Mouse (Mus musculus): ENCODE results near the gene Rap1b. TPM values are rescaled to one million over a fixed set of nuclear protein-coding genes. Genes with fewer than 3 reads are reported as not detected.

Gene Rap1b
- polyA plus RNA-seq, 1 experiment from 2014 or later: 159 TPM

DNA sequence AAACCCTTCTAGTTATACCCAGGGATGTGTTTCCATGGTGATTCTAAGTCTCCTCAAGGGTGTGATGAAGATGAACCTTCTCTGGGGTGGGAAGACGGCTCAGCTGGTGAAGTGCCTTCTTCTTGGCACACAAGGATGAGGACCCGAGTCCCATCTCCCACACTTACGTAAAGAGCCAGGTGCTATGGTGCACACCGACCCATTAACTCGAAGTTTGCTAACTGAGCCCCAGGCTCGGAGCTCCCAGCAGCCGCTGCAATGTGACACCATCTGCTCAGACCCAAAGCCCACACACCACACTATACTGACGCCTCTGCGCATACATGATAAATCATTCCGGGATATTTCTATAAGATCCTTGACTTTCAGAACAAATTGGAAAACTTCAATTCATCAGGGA, 29.1 kb upstream of the Rap1b start:
- no peak overlapping the region for H3K9ac ChIP-seq
- no peak for ATAC-seq (ENCODE audit: low FRiP score)
- H3K4me2 ChIP-seq: no peak overlapping the region
- no peaks in the 10 kb centered on the region for H3K27me3 ChIP-seq
- H3K27ac ChIP-seq: no peak overlapping the region
- no peak overlapping the region for H3K4me3 ChIP-seq
- WGBS: 80% methylated on average over 10 of the region's 10 CpGs
- H3K9me3 ChIP-seq: no peaks in the 10 kb centered on the region
- no peaks in the 10 kb centered on the region for H3K4me1 ChIP-seq (replicated peaks)
- H3K36me3 ChIP-seq: no peaks in the 10 kb centered on the region

DNA sequence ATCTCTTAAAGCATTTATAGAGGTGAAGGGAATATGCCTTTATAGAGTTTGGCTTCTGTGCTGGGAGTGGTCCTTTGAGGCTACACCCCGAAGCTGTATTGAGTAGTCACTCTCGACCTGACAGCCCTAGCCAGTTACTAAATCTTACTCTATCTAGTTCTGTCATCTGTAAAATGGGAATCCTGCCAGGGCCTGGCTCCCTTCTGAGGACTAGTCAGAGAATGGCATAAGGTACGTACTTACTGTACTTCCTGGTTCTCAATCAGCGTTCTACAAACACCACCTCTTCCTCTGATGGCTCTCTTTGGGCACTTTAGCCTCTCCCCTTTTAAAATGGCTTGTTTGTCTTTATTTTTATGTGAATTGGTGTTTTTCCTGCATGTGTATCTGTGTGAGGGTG, 28.1 kb upstream of the Rap1b start:
- ATAC-seq (ENCODE audit: low FRiP score): no peak
- H3K9me3 ChIP-seq: no peaks in the 10 kb centered on the region
- H3K4me1 ChIP-seq (replicated peaks): no peaks in the 10 kb centered on the region
- H3K4me2 ChIP-seq: no peak overlapping the region
- H3K36me3 ChIP-seq: no peaks in the 10 kb centered on the region
- H3K4me3 ChIP-seq: no peak overlapping the region
- 86% methylated on average over 4 of the region's 4 CpGs for WGBS
- H3K27ac ChIP-seq: no peak overlapping the region
- H3K27me3 ChIP-seq: no peaks in the 10 kb centered on the region
- H3K9ac ChIP-seq: no peak overlapping the region

DNA sequence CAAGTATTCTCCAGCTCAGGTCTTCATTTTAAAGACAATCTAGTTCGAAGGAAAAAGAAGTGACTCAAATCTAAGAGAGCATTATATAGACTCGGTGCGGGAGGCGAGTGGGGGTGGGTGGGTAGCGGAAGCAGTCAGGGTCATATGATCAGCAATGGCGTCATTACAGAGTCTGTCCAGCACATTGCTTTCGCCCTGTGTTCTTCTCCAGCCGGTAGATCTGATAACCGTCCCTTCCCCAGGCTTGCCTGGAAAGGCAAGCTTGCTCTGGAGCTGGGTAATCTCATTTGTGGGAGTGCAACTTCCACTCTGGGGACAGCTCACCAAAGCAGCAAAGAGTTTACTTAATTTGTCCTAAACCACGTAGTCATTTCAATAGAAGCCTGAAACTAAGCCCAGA, 26.6 kb upstream of the Rap1b start:
- no peak overlapping the region for H3K4me3 ChIP-seq
- no peak overlapping the region for H3K27ac ChIP-seq
- H3K36me3 ChIP-seq: no peaks in the 10 kb centered on the region
- H3K27me3 ChIP-seq: no peaks in the 10 kb centered on the region
- no peak overlapping the region for H3K4me2 ChIP-seq
- H3K4me1 ChIP-seq (replicated peaks): no peaks in the 10 kb centered on the region
- H3K9ac ChIP-seq: no peak overlapping the region
- 86% methylated on average over 10 of the region's 10 CpGs for WGBS
- ATAC-seq (ENCODE audit: low FRiP score): no peak
- H3K9me3 ChIP-seq: no peaks in the 10 kb centered on the region

DNA sequence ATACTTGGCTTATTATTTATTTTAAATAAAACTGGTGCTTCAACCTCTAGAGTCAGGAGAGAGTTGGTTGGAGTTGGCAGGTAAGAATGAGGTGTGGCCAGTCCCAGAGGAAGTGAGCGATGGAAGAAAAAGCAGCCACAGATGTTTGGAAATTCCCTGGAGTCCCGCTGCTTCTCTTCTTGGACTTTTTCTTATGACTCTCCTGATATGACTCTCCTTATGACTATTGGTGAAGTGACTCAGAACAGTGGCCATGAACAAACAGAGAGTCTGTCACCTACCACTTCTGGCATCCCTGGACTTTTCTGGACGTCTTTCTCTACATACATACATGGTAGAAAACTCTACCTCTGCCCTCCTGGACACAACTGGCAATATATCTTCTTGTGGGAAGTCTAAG, 21.5 kb upstream of the Rap1b start:
- H3K4me1 ChIP-seq (replicated peaks): no peaks in the 10 kb centered on the region
- WGBS: 82% methylated on average over 3 of the region's 3 CpGs
- no peak overlapping the region for H3K4me2 ChIP-seq
- no peaks in the 10 kb centered on the region for H3K36me3 ChIP-seq
- no peak for ATAC-seq (ENCODE audit: low FRiP score)
- no peaks in the 10 kb centered on the region for H3K9me3 ChIP-seq
- no peak overlapping the region for H3K4me3 ChIP-seq
- no peak overlapping the region for H3K9ac ChIP-seq
- H3K27me3 ChIP-seq: no peaks in the 10 kb centered on the region
- H3K27ac ChIP-seq: no peak overlapping the region

DNA sequence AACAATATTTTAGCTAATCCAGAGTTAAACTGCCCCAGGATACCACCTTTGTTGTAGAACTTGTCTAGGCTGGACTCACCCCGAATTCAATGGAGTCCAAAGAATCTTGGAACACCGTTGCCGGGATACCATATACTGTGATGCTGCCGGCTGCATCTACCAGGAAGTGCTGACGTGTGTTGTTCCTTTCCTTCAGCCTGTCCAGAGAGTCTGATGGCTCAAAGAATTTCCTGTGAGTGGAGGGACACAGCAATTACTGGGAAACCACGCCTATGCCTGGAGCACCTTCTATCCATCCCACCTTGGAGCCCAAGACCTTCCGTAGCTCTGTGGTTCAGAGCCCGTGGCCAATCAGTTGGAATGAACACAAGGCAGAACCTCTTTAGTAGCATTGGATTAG, 20.8 kb upstream of the Rap1b start:
- Histone ChIP-seq H3K27me3 (no peaks in the 10 kb centered on the region), H3K36me3 (no peaks in the 10 kb centered on the region), H3K27ac (no peak overlapping the region), H3K4me1 (replicated peaks) (no peaks in the 10 kb centered on the region), H3K4me2 (no peak overlapping the region), H3K9me3 (no peaks in the 10 kb centered on the region), H3K4me3 (no peak overlapping the region), H3K9ac (no peak overlapping the region)
- no peak for ATAC-seq (ENCODE audit: low FRiP score)
- 63% methylated on average over 8 of the region's 8 CpGs for WGBS

DNA sequence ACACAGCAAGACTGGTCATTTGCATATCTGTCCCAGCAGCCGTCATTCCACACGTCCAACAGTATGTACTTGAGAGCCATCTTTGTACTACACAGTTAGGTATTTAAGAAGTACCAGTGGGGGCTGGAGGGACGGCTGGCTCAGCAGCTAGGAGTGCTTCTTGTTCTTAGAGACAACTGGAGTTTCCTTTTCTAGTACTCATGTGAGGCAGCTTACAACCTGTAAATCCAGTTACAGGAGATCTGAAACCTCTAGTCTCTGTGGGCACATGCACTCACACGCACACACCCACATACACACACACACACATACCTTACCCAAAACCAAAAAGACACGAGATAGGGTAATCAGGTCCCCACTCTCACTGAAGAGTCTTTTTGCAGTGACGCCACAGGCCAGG, 18.9 kb upstream of the Rap1b start:
- Histone ChIP-seq H3K27ac (no peak overlapping the region), H3K4me1 (replicated peaks) (no peaks in the 10 kb centered on the region), H3K9ac (no peak overlapping the region), H3K27me3 (no peaks in the 10 kb centered on the region), H3K4me2 (no peak overlapping the region), H3K36me3 (no peaks in the 10 kb centered on the region), H3K4me3 (no peak overlapping the region), H3K9me3 (no peaks in the 10 kb centered on the region)
- no peak for ATAC-seq (ENCODE audit: low FRiP score)
- 84% methylated on average over 6 of the region's 6 CpGs for WGBS

DNA sequence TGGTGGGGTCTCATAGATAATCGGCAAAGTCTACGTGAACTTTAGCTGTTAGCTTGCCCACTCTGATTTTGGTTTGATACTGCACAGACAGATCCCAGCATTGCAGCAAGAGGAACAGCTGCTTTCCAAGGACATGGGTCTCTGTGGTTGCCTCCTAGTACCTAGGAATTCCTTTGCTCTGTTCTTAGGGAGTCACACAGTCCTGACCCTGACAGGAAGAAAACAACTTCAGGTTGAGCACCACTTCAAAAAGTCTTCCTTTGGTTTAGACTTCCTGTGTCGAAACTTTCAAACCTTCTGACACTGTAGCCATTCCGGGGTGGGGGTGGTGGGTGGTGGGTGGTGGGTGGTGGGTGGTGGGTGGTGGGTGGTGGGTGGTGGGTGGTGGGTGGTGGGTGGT, 18.4 kb upstream of the Rap1b start:
- no peak overlapping the region for H3K9ac ChIP-seq
- WGBS: 89% methylated on average over 4 of the region's 4 CpGs
- no peak overlapping the region for H3K27ac ChIP-seq
- no peaks in the 10 kb centered on the region for H3K36me3 ChIP-seq
- ATAC-seq (ENCODE audit: low FRiP score): no peak
- H3K4me2 ChIP-seq: no peak overlapping the region
- H3K9me3 ChIP-seq: no peaks in the 10 kb centered on the region
- no peaks in the 10 kb centered on the region for H3K4me1 ChIP-seq (replicated peaks)
- no peaks in the 10 kb centered on the region for H3K27me3 ChIP-seq
- H3K4me3 ChIP-seq: no peak overlapping the region

DNA sequence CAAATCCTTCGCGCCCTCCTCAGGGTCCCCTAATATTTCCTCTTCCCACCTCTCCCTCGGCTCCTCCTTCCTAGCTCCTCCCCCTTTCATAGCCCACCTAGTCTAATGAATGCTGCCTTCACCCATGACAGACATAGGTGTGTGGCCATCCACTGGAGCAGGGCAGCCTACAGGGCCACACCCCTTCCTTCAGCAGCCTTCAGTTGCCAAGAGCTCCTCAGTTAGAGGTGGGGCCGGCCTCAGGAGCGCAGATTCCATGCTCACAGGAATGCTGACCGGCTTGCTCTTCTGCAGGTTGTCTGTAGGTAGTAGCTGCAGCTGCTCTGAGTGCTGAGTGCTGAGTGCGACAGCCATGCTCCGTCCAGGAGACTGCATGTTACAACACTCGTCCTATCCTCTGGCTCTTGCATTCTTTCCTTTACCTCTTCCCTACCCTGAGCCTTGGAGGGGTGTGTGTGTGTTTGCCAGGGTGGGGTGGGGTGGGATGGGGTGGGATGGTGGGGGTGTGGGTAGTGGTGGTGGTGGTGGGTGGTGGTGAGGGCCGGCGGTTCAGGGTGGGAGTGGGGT, 16.3 kb upstream of the Rap1b start:
- H3K4me1 ChIP-seq (replicated peaks): no peaks in the 10 kb centered on the region
- WGBS: 75% methylated on average over 11 of the region's 11 CpGs
- no peak overlapping the region for H3K4me2 ChIP-seq
- H3K4me3 ChIP-seq: no peak overlapping the region
- ATAC-seq (ENCODE audit: low FRiP score): no peak
- H3K9ac ChIP-seq: no peak overlapping the region
- H3K27me3 ChIP-seq: no peaks in the 10 kb centered on the region
- no peaks in the 10 kb centered on the region for H3K9me3 ChIP-seq
- H3K27ac ChIP-seq: no peak overlapping the region
- no peaks in the 10 kb centered on the region for H3K36me3 ChIP-seq

DNA sequence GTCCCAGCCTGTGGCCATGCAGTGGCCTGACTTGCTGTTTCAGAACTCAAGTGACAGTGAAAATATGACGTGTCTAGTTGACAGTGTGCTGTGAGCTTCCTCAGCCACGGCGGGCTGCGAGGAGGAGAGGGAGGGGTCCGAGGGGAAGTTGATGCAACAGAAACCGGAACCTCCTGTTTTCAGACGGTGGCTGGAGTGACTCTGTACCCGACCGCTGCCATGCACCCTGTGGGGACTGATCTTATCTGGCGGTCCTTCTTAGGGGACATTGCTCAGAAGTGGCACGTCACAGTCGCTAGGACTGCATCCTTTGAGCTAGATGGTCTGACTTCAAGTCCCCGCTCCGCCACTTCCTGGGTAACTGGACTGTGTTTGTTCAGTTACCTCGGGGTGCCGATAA, 15.1 kb upstream of the Rap1b start:
- no peaks in the 10 kb centered on the region for H3K4me1 ChIP-seq (replicated peaks)
- no peak overlapping the region for H3K4me2 ChIP-seq
- H3K9ac ChIP-seq: no peak overlapping the region
- WGBS: 86% methylated on average over 16 of the region's 16 CpGs
- H3K9me3 ChIP-seq: no peaks in the 10 kb centered on the region
- no peak for ATAC-seq (ENCODE audit: low FRiP score)
- no peak overlapping the region for H3K4me3 ChIP-seq
- no peaks in the 10 kb centered on the region for H3K27me3 ChIP-seq
- H3K27ac ChIP-seq: no peak overlapping the region
- no peaks in the 10 kb centered on the region for H3K36me3 ChIP-seq

DNA sequence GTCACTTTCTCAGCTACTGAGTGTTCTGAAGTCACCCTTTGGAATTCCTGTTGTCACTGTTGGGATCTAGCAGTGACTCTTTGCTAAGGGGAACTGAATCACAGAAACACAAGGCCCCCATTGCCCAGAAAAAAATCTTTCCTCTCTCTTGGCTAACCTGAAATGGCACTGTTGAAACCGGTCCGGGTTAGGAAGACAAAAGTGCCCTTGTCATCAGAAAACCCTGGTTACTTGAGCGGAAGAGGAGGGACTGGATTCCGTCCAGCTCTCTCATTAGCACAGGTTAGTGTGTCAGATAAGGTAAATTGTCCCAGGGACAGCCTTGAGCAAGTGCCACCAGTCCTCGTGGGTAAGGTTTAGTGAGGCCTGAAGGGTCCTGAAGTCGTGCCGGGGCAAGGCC, 14.5 kb upstream of the Rap1b start:
- H3K9me3 ChIP-seq: no peaks in the 10 kb centered on the region
- H3K4me3 ChIP-seq: no peak overlapping the region
- H3K36me3 ChIP-seq: no peaks in the 10 kb centered on the region
- H3K4me2 ChIP-seq: no peak overlapping the region
- H3K27me3 ChIP-seq: no peaks in the 10 kb centered on the region
- H3K27ac ChIP-seq: no peak overlapping the region
- H3K9ac ChIP-seq: no peak overlapping the region
- WGBS: 83% methylated on average over 7 of the region's 7 CpGs
- H3K4me1 ChIP-seq (replicated peaks): no peaks in the 10 kb centered on the region
- no peak for ATAC-seq (ENCODE audit: low FRiP score)

DNA sequence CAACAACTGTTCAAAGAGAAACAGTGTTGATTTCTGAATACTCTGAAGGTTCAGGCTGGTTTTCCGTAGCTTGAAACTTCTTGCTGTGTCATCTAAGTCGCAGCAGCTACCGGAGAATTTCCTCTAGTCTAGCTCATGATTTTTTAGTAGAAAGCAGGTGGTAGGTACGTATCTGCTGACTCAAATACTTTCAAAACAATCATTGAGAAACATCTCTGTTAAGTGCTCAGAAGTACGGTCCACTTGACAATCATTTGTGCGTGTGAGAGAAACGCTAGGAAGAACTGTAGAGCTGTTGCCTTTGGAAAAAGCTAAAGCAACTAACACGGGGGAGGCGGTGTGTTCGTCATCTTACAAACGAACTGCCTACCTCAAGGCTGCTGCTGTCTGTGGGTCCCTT, 14.0 kb upstream of the Rap1b start:
- Histone ChIP-seq H3K9ac (no peak overlapping the region), H3K36me3 (no peaks in the 10 kb centered on the region), H3K4me3 (no peak overlapping the region), H3K27ac (no peak overlapping the region), H3K4me2 (no peak overlapping the region), H3K4me1 (replicated peaks) (no peaks in the 10 kb centered on the region), H3K27me3 (no peaks in the 10 kb centered on the region), H3K9me3 (no peaks in the 10 kb centered on the region)
- 91% methylated on average over 11 of the region's 11 CpGs for WGBS
- ATAC-seq (ENCODE audit: low FRiP score): no peak

DNA sequence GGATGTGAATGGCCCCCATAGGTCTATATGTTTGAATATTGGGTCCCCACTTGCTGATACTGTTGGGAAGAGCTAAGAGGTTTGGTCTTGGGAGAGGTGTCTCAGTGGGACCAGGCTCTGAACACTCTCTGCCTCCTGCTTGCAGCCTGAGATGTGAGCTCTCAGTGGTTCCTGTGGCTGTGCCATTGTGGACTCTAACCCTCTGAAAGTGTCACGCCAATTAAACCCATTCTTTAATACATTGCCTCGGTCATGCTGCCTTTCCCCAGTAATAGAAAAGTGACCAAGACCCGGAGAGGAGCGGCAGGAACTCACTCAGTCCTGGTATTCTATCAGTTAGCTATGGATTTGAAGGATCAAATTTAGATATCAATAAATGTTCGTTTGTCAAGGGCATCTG, 12.4 kb upstream of the Rap1b start:
- Histone ChIP-seq H3K4me1 (replicated peaks) (no peaks in the 10 kb centered on the region), H3K9me3 (no peaks in the 10 kb centered on the region), H3K27ac (no peak overlapping the region), H3K4me2 (no peak overlapping the region), H3K9ac (no peak overlapping the region), H3K4me3 (no peak overlapping the region), H3K27me3 (no peaks in the 10 kb centered on the region), H3K36me3 (no peaks in the 10 kb centered on the region)
- 32% methylated on average over 5 of the region's 5 CpGs for WGBS
- no peak for ATAC-seq (ENCODE audit: low FRiP score)

DNA sequence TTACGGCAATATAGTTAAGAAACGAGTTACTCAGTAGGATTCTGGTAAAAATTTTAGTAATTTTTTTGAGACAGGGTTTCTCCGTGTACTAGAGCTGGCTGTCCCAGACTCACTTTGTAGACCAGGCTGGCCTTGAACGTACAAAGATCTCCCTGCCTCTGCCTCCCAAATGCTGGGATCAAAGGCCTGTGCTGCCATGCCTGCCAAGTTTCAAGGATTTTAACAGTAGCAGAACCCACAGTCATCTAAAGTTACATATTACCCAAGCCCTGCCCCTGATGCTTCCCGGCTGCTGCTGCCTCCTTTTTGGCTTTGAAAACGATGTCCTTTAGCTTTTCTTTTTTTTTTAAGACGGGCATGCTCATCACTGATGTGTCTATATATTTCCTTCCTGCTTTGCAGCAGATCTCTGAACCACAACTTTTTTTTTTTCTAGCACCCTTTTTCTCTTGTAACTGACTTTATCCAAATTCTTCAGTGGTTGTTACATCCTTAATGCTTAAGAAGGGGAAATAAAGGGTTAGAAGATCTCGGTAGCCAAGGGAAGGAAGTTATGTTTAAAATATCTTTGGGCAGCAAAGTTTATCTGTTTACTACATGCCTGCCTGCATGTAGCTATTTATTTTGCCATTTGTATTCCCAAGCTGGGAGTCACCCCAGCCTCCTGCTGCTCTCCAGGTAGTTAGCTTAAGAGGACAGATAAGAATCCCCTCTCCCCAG, 10.3 kb upstream of the Rap1b start:
- Histone ChIP-seq H3K9me3 (no peaks in the 10 kb centered on the region), H3K4me3 (no peak overlapping the region), H3K4me1 (replicated peaks) (no peaks in the 10 kb centered on the region), H3K36me3 (no peaks in the 10 kb centered on the region), H3K4me2 (no peak overlapping the region), H3K27ac (no peak overlapping the region), H3K27me3 (no peaks in the 10 kb centered on the region), H3K9ac (no peak overlapping the region)
- WGBS: 84% methylated on average over 8 of the region's 8 CpGs
- no peak for ATAC-seq (ENCODE audit: low FRiP score)
